Mouse (Mus musculus) limb, embryonic 14.5 days (tissue): ENCODE data around the gene Bmp7. TPM values are rescaled to one million over a fixed set of nuclear protein-coding genes. Genes with fewer than 3 reads are reported as not detected.
A peak's percentile ranks its signal among the peaks of the same experiment; 100 is the strongest.

Experiments used
- ATAC-seq: fragments of 200-750 bp; cut with Nextera tagmentation; 2 replicates; pipeline ENCODE4 v1.8.0; 2017; ENCODE audit warnings: low read depth, moderate number of reproducible peaks, moderate TSS enrichment; ENCODE audit not compliant: low FRiP score
- DNase-seq: peaks from one replicate; pipeline ENCODE4 v3.0.0-alpha.2; 2015; ENCODE audit warnings: low spot score
- H3K27ac ChIP-seq: fragments of 300-500 bp; sonication (generic); replicated peaks from 2 replicates; pipeline ENCODE4 v1.5.1; 2014; ENCODE audit warnings: low read depth, mild to moderate bottlenecking, low read length, moderate library complexity, mixed read lengths
- H3K27me3 ChIP-seq: fragments of 300-500 bp; sonication (generic); 2 replicates; pipeline ENCODE4 v1.6.1; 2014; ENCODE audit warnings: low read length, mixed read lengths; ENCODE audit not compliant: control insufficient read depth, insufficient read depth
- H3K36me3 ChIP-seq: fragments of 300-500 bp; sonication (generic); 2 replicates; pipeline ENCODE4 v1.6.1; 2014; ENCODE audit warnings: mild to moderate bottlenecking, low read length, moderate library complexity, mixed read lengths; ENCODE audit not compliant: control insufficient read depth, insufficient read depth
- H3K4me1 ChIP-seq: fragments of 300-500 bp; sonication (generic); 2 replicates; pipeline ENCODE4 v1.6.1; 2014; ENCODE audit warnings: antibody characterized with exemption, low read length, mixed read lengths; ENCODE audit not compliant: control insufficient read depth, insufficient read depth
- H3K4me2 ChIP-seq: fragments of 300-500 bp; sonication (generic); replicated peaks from 2 replicates; pipeline ENCODE4 v1.6.1; 2014; ENCODE audit warnings: low read depth, mild to moderate bottlenecking, low read length, moderate library complexity; ENCODE audit not compliant: severe bottlenecking
- H3K4me3 ChIP-seq: fragments of 300-500 bp; sonication (generic); replicated peaks from 2 replicates; pipeline ENCODE4 v1.5.1; 2014; ENCODE audit warnings: low read length
- H3K9ac ChIP-seq: fragments of 300-500 bp; sonication (generic); 2 replicates; pipeline ENCODE4 v1.6.1; 2014; ENCODE audit warnings: mild to moderate bottlenecking, low read depth, low read length, moderate library complexity; ENCODE audit not compliant: severe bottlenecking
- H3K9me3 ChIP-seq: fragments of 300-500 bp; sonication (generic); 2 replicates; pipeline ENCODE4 v1.6.1; 2016; ENCODE audit warnings: low read length; ENCODE audit not compliant: control insufficient read depth
- POLR2A ChIP-seq: fragments of 200-500 bp; IDR thresholded peaks from 2 replicates; pipeline ENCODE4 v1.8.0; 2012; ENCODE audit warnings: inconsistent platforms, mild to moderate bottlenecking, moderate library complexity, borderline replicate concordance; ENCODE audit not compliant: insufficient read depth, insufficient read length; ENCODE audit errors: extremely low read depth
- WGBS: fragments of 180-500 bp; shearing (Covaris S2); extraction: QIAGEN DNeasy Blood & Tissue Kit; methylation state at CpG from one replicate; pipeline ENCODE4 v1.1.7; 2014; 5-methylcytosine and 5-hydroxymethylcytosine counted together
- polyA plus RNA-seq, 2 experiments: library from polyadenylated mRNA; depleted of rRNA in 1 of 2; stranded (reverse) in 1 of 2; unstranded in 1 of 2; fragments of >200 nt; fragmentation: Nextera tagmentation in 1 of 2; extraction: Ambion mirVana in 1 of 2; gene quantifications; 2 replicates each; pipeline versions ENCODE4 v1.2.1 to v1.2.3; 2012 to 2014

Bmp7 gene
- polyA plus RNA-seq, 2 experiments: 28.6 to 41.9 TPM

GRCm38 (mm10) chr2:172860104-172860503 lies 80.0 kb downstream of the Bmp7 start:
- Histone ChIP-seq H3K4me1 (peaks cover 19% of the 10 kb centered on the region), H3K27me3 (no peaks in the 10 kb centered on the region), H3K9ac (no peak overlapping the region), H3K27ac (no peak overlapping the region), H3K9me3 (peaks cover 4% of the 10 kb centered on the region; the same call in 1 of the 2 replicates), H3K36me3 (no peaks in the 10 kb centered on the region), H3K4me2 (no peak overlapping the region), H3K4me3 (no peak overlapping the region)
- no peak for ATAC-seq
- DNase-seq: no peak
- WGBS: 89% methylated on average over 7 of the region's 7 CpGs
- no peak for TF ChIP-seq POLR2A

DNA sequence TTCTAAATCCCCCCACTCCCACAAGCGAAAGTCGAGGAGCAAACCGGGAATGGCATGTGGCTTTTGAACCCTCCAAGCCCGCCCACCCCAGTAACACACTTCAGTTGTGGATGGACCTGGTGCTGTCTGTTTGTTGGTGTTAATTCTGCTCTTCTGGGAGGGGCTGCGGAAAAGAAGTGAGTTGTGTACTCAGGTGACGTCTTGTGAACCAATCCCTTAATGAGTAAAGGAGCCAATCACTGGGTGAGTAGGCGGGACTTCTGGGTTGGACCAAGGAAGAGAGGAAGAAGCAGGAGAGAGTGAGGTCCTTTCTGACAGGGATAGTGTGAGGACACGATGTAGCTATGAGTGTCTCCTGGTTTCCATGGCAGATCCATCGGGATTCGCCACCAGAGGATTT lies 83.1 kb downstream of the Bmp7 start:
- peaks cover 17% of the 10 kb centered on the region for H3K4me1 ChIP-seq
- H3K9me3 ChIP-seq: no peaks in the 10 kb centered on the region
- H3K27me3 ChIP-seq: no peaks in the 10 kb centered on the region
- no peak overlapping the region for H3K9ac ChIP-seq
- no peak for ATAC-seq
- no peak overlapping the region for H3K4me3 ChIP-seq
- H3K4me2 ChIP-seq: no peak overlapping the region
- TF ChIP-seq POLR2A: no peak
- no peaks in the 10 kb centered on the region for H3K36me3 ChIP-seq
- WGBS: 60% methylated on average over 10 of the region's 10 CpGs
- no peak for DNase-seq
- H3K27ac ChIP-seq: no peak overlapping the region

DNA sequence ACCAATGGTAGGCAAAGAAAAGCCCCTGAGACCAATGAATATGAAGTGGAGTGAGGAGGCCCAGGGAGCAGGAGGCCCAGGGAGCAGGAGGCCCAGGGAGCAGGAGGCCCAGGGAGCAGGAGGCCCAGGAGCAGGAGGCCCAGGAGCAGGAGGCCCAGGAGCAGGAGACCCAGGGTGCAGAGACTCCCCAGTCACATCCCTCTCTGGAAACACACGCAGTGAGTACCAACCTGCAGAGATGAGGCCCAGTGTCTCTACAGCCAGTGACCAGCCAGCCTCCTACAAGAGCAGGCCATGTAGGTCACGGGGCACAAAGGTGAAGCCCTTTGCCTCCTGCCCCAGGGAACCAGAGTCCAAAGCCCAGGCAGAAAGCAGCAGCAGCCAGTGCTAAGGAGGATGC lies 83.6 kb downstream of the Bmp7 start:
- Histone ChIP-seq H3K9ac (no peak overlapping the region), H3K4me2 (no peak overlapping the region), H3K4me3 (no peak overlapping the region), H3K4me1 (peaks cover 18% of the 10 kb centered on the region), H3K36me3 (no peaks in the 10 kb centered on the region), H3K27me3 (no peaks in the 10 kb centered on the region), H3K27ac (no peak overlapping the region), H3K9me3 (no peaks in the 10 kb centered on the region)
- ATAC-seq (no peak), DNase-seq (no peak)
- WGBS: 72% methylated on average over 2 of the region's 2 CpGs
- TF ChIP-seq POLR2A: no peak

GRCm38 (mm10) chr2:172854136-172854535 lies 86.0 kb downstream of the Bmp7 start:
- DNase-seq (no peak), ATAC-seq (no peak)
- no peak for TF ChIP-seq POLR2A
- 69% methylated on average over 2 of the region's 2 CpGs for WGBS
- Histone ChIP-seq H3K4me3 (no peak overlapping the region), H3K27ac (no peak overlapping the region), H3K27me3 (no peaks in the 10 kb centered on the region), H3K9ac (no peak overlapping the region), H3K4me1 (peaks cover 22% of the 10 kb centered on the region), H3K4me2 (no peak overlapping the region), H3K36me3 (no peaks in the 10 kb centered on the region), H3K9me3 (no peaks in the 10 kb centered on the region)

- Histone ChIP-seq H3K4me1 (peaks cover 30% of the 10 kb centered on the region), H3K27me3 (no peaks in the 10 kb centered on the region), H3K27ac (peak overlapping the region; percentile 35; the same call in 1 of the 2 replicates), H3K36me3 (no peaks in the 10 kb centered on the region), H3K9ac (no peak overlapping the region), H3K9me3 (no peaks in the 10 kb centered on the region), H3K4me2 (0 out of 2 replicates have a peak overlapping the region, but pooled peaks have one; percentile 9), H3K4me3 (no peak overlapping the region)
- 13% methylated on average over 11 of the region's 11 CpGs for WGBS
- TF ChIP-seq POLR2A: no peak
- DNase-seq (peak; percentile 38), ATAC-seq (peak; percentile 70)
These were observed 88.3 kb downstream of the Bmp7 start for GRCm38 (mm10) chr2:172851773-172852172.

GRCm38 (mm10) chr2:172848193-172848592 lies 91.9 kb downstream of the Bmp7 start:
- Histone ChIP-seq H3K4me1 (peaks cover 51% of the 10 kb centered on the region), H3K9ac (no peak overlapping the region)
- DNase-seq: no peak

More at GRCm38 (mm10) chr2:172848193-172848592, 91.9 kb downstream of the Bmp7 start:
- H3K36me3 ChIP-seq: no peaks in the 10 kb centered on the region
- no peak for ATAC-seq
- WGBS: 62% methylated on average over 6 of the region's 6 CpGs
- TF ChIP-seq POLR2A: no peak
- H3K4me3 ChIP-seq: no peak overlapping the region
- H3K27me3 ChIP-seq: no peaks in the 10 kb centered on the region
- H3K4me2 ChIP-seq: no peak overlapping the region
- H3K27ac ChIP-seq: no peak overlapping the region
- H3K9me3 ChIP-seq: no peaks in the 10 kb centered on the region
